Comparison of ENCODE assay signal across 20 mouse cellular contexts in the genomic region with DNA sequence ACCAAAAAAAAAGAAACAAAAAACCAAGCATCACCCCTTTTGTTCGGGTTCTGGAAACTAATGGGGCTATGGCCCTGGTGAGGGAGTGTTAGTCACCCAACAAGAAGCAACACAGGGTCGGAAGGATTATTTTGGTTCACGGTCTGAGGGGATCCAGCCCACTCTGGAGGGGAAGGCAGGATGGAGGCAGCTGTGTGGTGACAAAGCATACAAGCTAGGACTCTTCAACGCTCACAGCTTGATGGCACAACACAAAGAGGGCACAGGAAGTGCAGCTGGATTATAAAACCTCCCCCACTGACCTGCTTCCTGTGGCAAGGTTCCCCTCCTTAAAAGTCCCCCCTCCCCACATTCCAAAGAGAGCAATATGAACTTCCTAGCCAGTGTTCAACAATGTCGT. TPM values are rescaled to one million over a fixed set of nuclear protein-coding genes. Genes with fewer than 3 reads are reported as not detected.
DNase-seq lines count a peak whose midpoint lies in the region; ATAC-seq and TF ChIP-seq lines count a peak whose summit lies in the region.
"Had no signal": no experiment of that assay in that cellular context is flagged by ENCODE, and none has a peak within 500 bp of the region (broad histone marks: within the 10 kb centered on the region; RNA-seq: fewer than 3 reads in every experiment).

No protein-coding gene starts in this region.

- peaks cover 6% of the 10 kb centered on the region; the same call in 1 of the 2 replicates for H3K4me1 ChIP-seq in lung, postnatal 0 days (ENCODE audit: insufficient read depth, low read depth, low read length)
- H3K4me1 ChIP-seq in midbrain, embryonic 13.5 days (replicated peaks): 0 out of 2 replicates have a peak, but pooled peaks cover under 1% of the 10 kb centered on the region
- H3K4me1 ChIP-seq in kidney, embryonic 15.5 days: peaks cover 13% of the 10 kb centered on the region
- H3K4me1 ChIP-seq: embryonic facial prominence, embryonic 13.5 days; hindbrain, embryonic 13.5 days had no signal

- H3K9ac ChIP-seq in lung, postnatal 0 days (replicated peaks; ENCODE audit: low read depth): no peak overlapping the region
- H3K9ac ChIP-seq in midbrain, embryonic 13.5 days (replicated peaks): no peak overlapping the region
- H3K9ac ChIP-seq in kidney, embryonic 15.5 days: no peak overlapping the region
- H3K9ac ChIP-seq: embryonic facial prominence, embryonic 13.5 days; forebrain, embryonic 12.5 days; heart, embryonic 15.5 days; hindbrain, embryonic 13.5 days had no signal

- no peak overlapping the region for H3K4me3 ChIP-seq in lung, postnatal 0 days (ENCODE audit: low read depth, low read length)
- no peak overlapping the region for H3K4me3 ChIP-seq in midbrain, embryonic 13.5 days (replicated peaks)
- H3K4me3 ChIP-seq in kidney, embryonic 15.5 days (replicated peaks): no peak overlapping the region
- H3K4me3 ChIP-seq: embryonic facial prominence, embryonic 13.5 days; forebrain, embryonic 12.5 days; heart, adult 2 months; heart, embryonic 15.5 days; hindbrain, embryonic 13.5 days had no signal

- 37% methylated on average over 5 of the region's 5 CpGs for WGBS in lung, postnatal 0 days
- WGBS in midbrain, embryonic 13.5 days: 65% methylated on average over 5 of the region's 5 CpGs
- 54% methylated on average over 5 of the region's 5 CpGs for WGBS in kidney, embryonic 15.5 days

- no peak for TF ChIP-seq CTCF in lung, postnatal 0 days (IDR thresholded peaks at IDR 0.05)

- ATAC-seq in lung, postnatal 0 days: peak; percentile 49; the same call in 1 of the 2 replicates
- no peak for ATAC-seq in midbrain, embryonic 13.5 days
- no peak for ATAC-seq in kidney, embryonic 15.5 days (replicated peaks; ENCODE audit: low FRiP score)
- ATAC-seq: forebrain, embryonic 16.5 days had no signal

- TF ChIP-seq EP300 in lung, postnatal 0 days (IDR thresholded peaks at IDR 0.05): no peak

- peak; percentile 35 for DNase-seq in lung, postnatal 0 days (ENCODE audit: low spot score)
- no peak for DNase-seq in lung, postnatal 36 days
- peak; percentile 86 for DNase-seq in R1 (ENCODE audit: low read depth, low spot score)
- DNase-seq in thymus, postnatal 14 days: peak; percentile 37
- DNase-seq: adrenal gland, postnatal 10 days; cerebellum, adult 11 months; cerebellum, adult 8-10 months; cerebellum, postnatal 14 days; gastrocnemius, postnatal 10 days; heart, adult 2 months; heart, postnatal 14 days had no signal

- H3K4me2 ChIP-seq in lung, postnatal 0 days (replicated peaks; ENCODE audit: low read depth, low read length): no peak overlapping the region
- H3K4me2 ChIP-seq in midbrain, embryonic 13.5 days (replicated peaks): no peak overlapping the region
- H3K4me2 ChIP-seq in kidney, embryonic 15.5 days: no peak overlapping the region
- H3K4me2 ChIP-seq: embryonic facial prominence, embryonic 13.5 days; forebrain, embryonic 12.5 days; heart, embryonic 11.5 days; heart, embryonic 15.5 days; hindbrain, embryonic 13.5 days had no signal

- H3K27ac ChIP-seq in lung, postnatal 0 days (ENCODE audit: low read length): peak overlapping the region; percentile 35; the same call in 1 of the 2 replicates
- H3K27ac ChIP-seq in midbrain, embryonic 13.5 days: no peak overlapping the region
- H3K27ac ChIP-seq in kidney, embryonic 15.5 days: no peak overlapping the region
- H3K27ac ChIP-seq: embryonic facial prominence, embryonic 13.5 days; forebrain, embryonic 12.5 days; heart, adult 2 months; heart, embryonic 15.5 days; hindbrain, embryonic 13.5 days had no signal

- H3K9me3 ChIP-seq in lung, postnatal 0 days (ENCODE audit: low read length): no peaks in the 10 kb centered on the region
- H3K9me3 ChIP-seq in midbrain, embryonic 13.5 days: no peaks in the 10 kb centered on the region
- no peaks in the 10 kb centered on the region for H3K9me3 ChIP-seq in kidney, embryonic 15.5 days (replicated peaks)
- H3K9me3 ChIP-seq: embryonic facial prominence, embryonic 13.5 days; forebrain, embryonic 12.5 days; heart, embryonic 15.5 days; hindbrain, embryonic 13.5 days had no signal

- H3K36me3 ChIP-seq in lung, postnatal 0 days (ENCODE audit: insufficient read depth, low read length): no peaks in the 10 kb centered on the region
- no peaks in the 10 kb centered on the region for H3K36me3 ChIP-seq in midbrain, embryonic 13.5 days
- H3K36me3 ChIP-seq in kidney, embryonic 15.5 days: no peaks in the 10 kb centered on the region
- H3K36me3 ChIP-seq: embryonic facial prominence, embryonic 13.5 days; forebrain, embryonic 12.5 days; G1E; heart, embryonic 15.5 days; hindbrain, embryonic 13.5 days had no signal

- no peaks in the 10 kb centered on the region for H3K27me3 ChIP-seq in lung, postnatal 0 days (replicated peaks; ENCODE audit: insufficient read depth, low read length)
- no peaks in the 10 kb centered on the region for H3K27me3 ChIP-seq in midbrain, embryonic 13.5 days
- no peaks in the 10 kb centered on the region for H3K27me3 ChIP-seq in kidney, embryonic 15.5 days
- H3K27me3 ChIP-seq: embryonic facial prominence, embryonic 13.5 days; forebrain, embryonic 12.5 days; heart, embryonic 15.5 days; hindbrain, embryonic 13.5 days had no signal

RNA-seq across cellular contexts. Expression of gene Afap1l2, which starts 44.2 kb away (rescaled TPM):
- polyA plus RNA-seq in lung, postnatal 0 days (2015; fragmentation: Nextera tagmentation; extraction: Ambion mirVana): 15.5 and 18.8 TPM in 2 replicates
- polyA plus RNA-seq in midbrain, embryonic 13.5 days (2015; fragmentation: Nextera tagmentation; extraction: Ambion mirVana): 5.5 TPM in 2 replicates
- 16.8 and 18.3 TPM in 2 replicates for polyA plus RNA-seq in kidney, embryonic 15.5 days (2015; fragmentation: Nextera tagmentation; extraction: Ambion mirVana)
- polyA plus RNA-seq: G1E had no signal
